Mouse (Mus musculus): ENCODE measurements around the gene Lrrc1.
A peak's percentile ranks its signal among the peaks of the same experiment; 100 is the strongest.

Lrrc1 gene

GRCm38 (mm10) chr9:77499084-77499483 lies 45.6 kb downstream of the Lrrc1 start:
- DNase-seq = peak; percentile 42

GRCm38 (mm10) chr9:77498406-77498805 lies 46.3 kb downstream of the Lrrc1 start:
- DNase-seq = peak; percentile 23

- peak; percentile 68 for DNase-seq
These were observed 47.5 kb downstream of the Lrrc1 start for GRCm38 (mm10) chr9:77497173-77497572.

- peak; percentile 81 for DNase-seq
These were observed 48.1 kb downstream of the Lrrc1 start for GRCm38 (mm10) chr9:77496540-77497062.

GRCm38 (mm10) chr9:77494307-77494706 lies 50.4 kb downstream of the Lrrc1 start:
- peak; percentile 60 for DNase-seq

- DNase-seq = peak; percentile 91
These were observed 56.1 kb downstream of the Lrrc1 start for GRCm38 (mm10) chr9:77488611-77489010.

- peak; percentile 31 for DNase-seq
These were observed 57.2 kb downstream of the Lrrc1 start for GRCm38 (mm10) chr9:77487427-77487826.

- peak; percentile 87 for DNase-seq
These were observed 58.8 kb downstream of the Lrrc1 start for GRCm38 (mm10) chr9:77485915-77486314.

- peak; percentile 83 for DNase-seq
These were observed 59.9 kb downstream of the Lrrc1 start for GRCm38 (mm10) chr9:77484751-77485150.

- no peak for DNase-seq
These were observed 61.1 kb downstream of the Lrrc1 start for GRCm38 (mm10) chr9:77483559-77483958.

- DNase-seq = peak; percentile 94
These were observed 62.4 kb downstream of the Lrrc1 start for GRCm38 (mm10) chr9:77482281-77482680.

GRCm38 (mm10) chr9:77481380-77481779 lies 63.3 kb downstream of the Lrrc1 start:
- peak; percentile 94 for DNase-seq

- DNase-seq = peak; percentile 80
These were observed 63.9 kb downstream of the Lrrc1 start for GRCm38 (mm10) chr9:77480574-77481319.

GRCm38 (mm10) chr9:77480001-77480400 lies 64.7 kb downstream of the Lrrc1 start:
- peak; percentile 53 for DNase-seq

- DNase-seq = no peak
These were observed 66.3 kb downstream of the Lrrc1 start for GRCm38 (mm10) chr9:77478166-77478920.

GRCm38 (mm10) chr9:77474535-77474934 lies 70.1 kb downstream of the Lrrc1 start:
- DNase-seq = no peak

GRCm38 (mm10) chr9:77472557-77472956 lies 72.1 kb downstream of the Lrrc1 start:
- DNase-seq = no peak

GRCm38 (mm10) chr9:77471646-77472220 lies 72.9 kb downstream of the Lrrc1 start:
- DNase-seq = no peak

- no peak for DNase-seq
These were observed 74.7 kb downstream of the Lrrc1 start for GRCm38 (mm10) chr9:77469791-77470607.

GRCm38 (mm10) chr9:77466926-77467325 lies 77.7 kb downstream of the Lrrc1 start:
- no peak for DNase-seq

GRCm38 (mm10) chr9:77465401-77465800 lies 79.3 kb downstream of the Lrrc1 start:
- no peak for DNase-seq

- peak; percentile 96 for DNase-seq
These were observed 80.8 kb downstream of the Lrrc1 start for GRCm38 (mm10) chr9:77463861-77464260.

- no peak for DNase-seq
These were observed 81.5 kb downstream of the Lrrc1 start for GRCm38 (mm10) chr9:77463195-77463594.
